Mouse (Mus musculus): Measurements from ENCODE around the gene Cdc25b. TPM values are rescaled to one million over a fixed set of nuclear protein-coding genes. Genes with fewer than 3 reads are reported as not detected.

Cdc25b gene
- total RNA-seq, 2 experiments from 2014 or later, result 19.0 to 21.6 TPM

GRCm38 (mm10) chr2:131188311-131188710 is 1.6 kb downstream of the Cdc25b start:
- peak; percentile 46; the same call in 1 of the 2 replicates for ATAC-seq (replicated peaks; ENCODE audit: low FRiP score, low TSS enrichment, poor library complexity, severe bottlenecking)

- peak; percentile 36; the same call in 1 of the 2 replicates for ATAC-seq (replicated peaks; ENCODE audit: low FRiP score, low TSS enrichment, poor library complexity, severe bottlenecking)
Measured at GRCm38 (mm10) chr2:131189521-131190309, 3.0 kb downstream of the Cdc25b start.

- no peak for ATAC-seq (replicated peaks; ENCODE audit: low FRiP score, low TSS enrichment, poor library complexity, severe bottlenecking)
Measured at GRCm38 (mm10) chr2:131190344-131191004, 3.7 kb downstream of the Cdc25b start.

GRCm38 (mm10) chr2:131191005-131191390 is 4.2 kb downstream of the Cdc25b start:
- no peak for ATAC-seq (replicated peaks; ENCODE audit: low FRiP score, low TSS enrichment, poor library complexity, severe bottlenecking)

GRCm38 (mm10) chr2:131196606-131197316 is 10.0 kb downstream of the Cdc25b start:
- ATAC-seq (replicated peaks; ENCODE audit: low FRiP score, low TSS enrichment, poor library complexity, severe bottlenecking), result no peak

GRCm38 (mm10) chr2:131200710-131201109 is 14.0 kb downstream of the Cdc25b start:
- no peak for ATAC-seq (replicated peaks; ENCODE audit: low FRiP score, low TSS enrichment, poor library complexity, severe bottlenecking)

GRCm38 (mm10) chr2:131201262-131201661 is 14.5 kb downstream of the Cdc25b start:
- ATAC-seq (replicated peaks; ENCODE audit: low FRiP score, low TSS enrichment, poor library complexity, severe bottlenecking), result no peak

GRCm38 (mm10) chr2:131203816-131204409 is 17.2 kb downstream of the Cdc25b start:
- no peak for ATAC-seq (replicated peaks; ENCODE audit: low FRiP score, low TSS enrichment, poor library complexity, severe bottlenecking)

- no peak for ATAC-seq (replicated peaks; ENCODE audit: low FRiP score, low TSS enrichment, poor library complexity, severe bottlenecking)
Measured at GRCm38 (mm10) chr2:131204410-131204981, 17.7 kb downstream of the Cdc25b start.

GRCm38 (mm10) chr2:131205521-131206182 is 18.9 kb downstream of the Cdc25b start:
- ATAC-seq (replicated peaks; ENCODE audit: low FRiP score, low TSS enrichment, poor library complexity, severe bottlenecking), result peak; percentile 66

GRCm38 (mm10) chr2:131206778-131207177 is 20.0 kb downstream of the Cdc25b start, which contains the start of gene Ap5s1:
Ap5s1 (plus strand) TSS chr2:131207078.
- ATAC-seq (replicated peaks; ENCODE audit: low FRiP score, low TSS enrichment, poor library complexity, severe bottlenecking), result no peak

- no peak for ATAC-seq (replicated peaks; ENCODE audit: low FRiP score, low TSS enrichment, poor library complexity, severe bottlenecking)
Measured at GRCm38 (mm10) chr2:131208356-131208755, 21.6 kb downstream of the Cdc25b start.

GRCm38 (mm10) chr2:131209125-131209795 is 22.5 kb downstream of the Cdc25b start:
- peak; percentile 46 for ATAC-seq (replicated peaks; ENCODE audit: low FRiP score, low TSS enrichment, poor library complexity, severe bottlenecking)

GRCm38 (mm10) chr2:131209969-131210792 is 23.4 kb downstream of the Cdc25b start:
- peak; percentile 63 for ATAC-seq (replicated peaks; ENCODE audit: low FRiP score, low TSS enrichment, poor library complexity, severe bottlenecking)

- no peak for ATAC-seq (replicated peaks; ENCODE audit: low FRiP score, low TSS enrichment, poor library complexity, severe bottlenecking)
Measured at GRCm38 (mm10) chr2:131211026-131211615, 24.4 kb downstream of the Cdc25b start.

GRCm38 (mm10) chr2:131213773-131214172 is 27.0 kb downstream of the Cdc25b start:
- ATAC-seq (replicated peaks; ENCODE audit: low FRiP score, low TSS enrichment, poor library complexity, severe bottlenecking), result peak; percentile 60
